Mouse (Mus musculus): ENCODE measurements around the gene Sorcs3.
A peak's percentile ranks its signal among the peaks of the same experiment; 100 is the strongest.

The Sorcs3 gene

DNA sequence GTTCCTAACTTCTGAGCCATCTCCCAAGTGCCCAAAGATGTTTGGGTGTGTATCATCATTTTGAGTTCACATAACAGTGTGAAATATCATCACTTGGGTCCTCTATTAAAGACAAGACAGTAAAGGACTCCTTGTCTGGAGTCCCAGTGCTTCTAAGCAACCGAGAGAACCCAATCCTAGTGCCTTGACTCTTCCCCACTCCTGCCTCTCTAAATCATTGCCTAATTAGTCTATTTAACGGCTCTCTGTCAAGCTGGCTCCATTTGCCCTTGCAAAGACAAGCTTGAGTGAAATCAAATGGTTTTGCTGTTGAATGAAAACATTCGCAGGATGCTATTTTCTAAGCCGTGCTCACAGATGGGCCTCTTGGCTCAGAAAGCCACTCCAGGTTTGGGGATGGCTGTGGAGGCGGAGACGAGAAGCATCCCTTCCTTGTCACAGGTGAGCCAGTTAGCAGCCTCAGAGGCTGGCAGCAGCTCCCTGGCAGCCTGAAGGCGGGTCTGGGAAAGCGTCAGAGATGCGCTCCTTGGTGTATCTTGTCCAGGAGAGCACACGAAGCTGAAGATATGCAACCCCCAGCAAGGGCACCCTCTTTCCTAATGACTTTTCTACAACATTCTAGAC, 79.9 kb downstream of the Sorcs3 start:
- DNase-seq: no peak

DNA sequence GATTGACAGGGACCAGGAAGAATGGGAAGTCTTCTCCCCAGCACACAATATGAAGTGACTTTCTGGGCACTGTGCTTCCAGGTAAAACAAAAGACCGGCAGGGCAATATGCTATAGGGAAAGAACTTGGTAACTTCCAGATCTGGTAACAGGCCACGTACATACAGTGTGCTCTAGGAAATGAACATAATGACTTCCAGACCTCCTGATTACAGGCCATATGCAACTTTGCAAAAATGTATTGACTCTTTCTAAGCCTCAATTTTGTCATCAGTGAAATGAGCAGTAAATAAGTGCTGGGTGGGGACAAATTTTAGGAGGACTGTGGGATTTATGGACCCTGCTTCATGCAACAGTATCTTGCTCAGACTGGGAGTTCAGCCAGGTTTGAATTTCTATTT, 88.4 kb downstream of the Sorcs3 start:
- DNase-seq: no peak

GRCm38 (mm10) chr19:48298384-48298783, 92.6 kb downstream of the Sorcs3 start:
- no peak for DNase-seq

GRCm38 (mm10) chr19:48300440-48301231, 94.8 kb downstream of the Sorcs3 start:
- no peak for DNase-seq

GRCm38 (mm10) chr19:48301300-48301699, 95.5 kb downstream of the Sorcs3 start:
- no peak for DNase-seq

DNA sequence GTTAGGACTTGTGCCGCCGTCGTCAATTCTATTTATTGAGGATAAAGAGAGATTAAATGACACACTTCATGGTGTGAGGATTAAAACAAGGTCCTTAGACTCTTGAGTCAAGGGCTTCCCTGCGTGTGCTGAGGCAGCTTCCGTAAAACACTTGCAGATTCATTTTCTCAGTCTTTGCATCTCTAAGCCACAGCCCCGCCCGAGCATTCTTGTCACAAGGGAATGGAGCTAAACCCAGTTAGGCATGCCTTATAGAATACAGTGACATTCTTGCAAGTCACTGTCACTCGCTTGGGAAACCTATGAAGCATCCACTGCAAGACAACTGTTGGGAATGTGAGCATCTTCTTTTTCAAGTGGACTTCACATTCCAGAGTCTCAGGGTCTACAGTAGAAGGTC, 102.5 kb downstream of the Sorcs3 start:
- no peak for DNase-seq

DNA sequence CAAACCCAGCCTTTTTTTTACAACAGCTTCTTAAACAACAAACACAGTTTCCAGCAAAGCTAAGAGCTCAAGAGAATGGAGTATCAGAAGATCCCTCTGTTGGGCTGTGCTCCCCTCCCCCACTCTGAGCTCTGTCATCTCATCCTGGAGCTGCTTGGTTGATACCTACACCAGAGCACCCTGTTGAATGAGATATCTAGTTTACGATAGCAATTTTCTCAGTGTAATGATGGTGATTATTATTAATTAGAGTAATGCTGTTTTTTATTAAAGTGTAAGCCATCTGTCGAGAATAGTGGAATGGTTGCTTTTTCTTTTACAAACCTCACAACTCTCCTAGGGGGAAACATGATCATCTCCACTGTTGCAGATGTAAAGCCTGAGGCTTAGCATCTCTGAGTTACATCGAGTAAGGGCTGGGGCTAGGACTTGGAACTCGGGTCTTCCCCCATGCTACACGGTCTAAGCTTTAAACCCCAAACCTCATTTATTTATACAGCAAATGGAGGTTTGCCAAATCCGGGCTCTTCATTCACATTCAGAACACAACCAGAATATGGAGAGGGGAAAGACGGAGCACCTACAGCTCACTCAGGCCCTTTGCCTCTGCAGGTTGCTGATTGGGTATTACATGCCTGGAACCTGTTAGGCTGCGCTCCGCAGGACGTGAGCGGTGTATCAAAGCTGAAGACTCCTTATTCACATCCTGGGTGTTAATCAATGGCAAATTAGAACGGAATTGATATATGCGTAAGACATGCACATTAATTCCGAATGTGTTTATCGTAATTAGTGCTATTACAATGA, 103.9 kb downstream of the Sorcs3 start:
- DNase-seq: no peak

DNA sequence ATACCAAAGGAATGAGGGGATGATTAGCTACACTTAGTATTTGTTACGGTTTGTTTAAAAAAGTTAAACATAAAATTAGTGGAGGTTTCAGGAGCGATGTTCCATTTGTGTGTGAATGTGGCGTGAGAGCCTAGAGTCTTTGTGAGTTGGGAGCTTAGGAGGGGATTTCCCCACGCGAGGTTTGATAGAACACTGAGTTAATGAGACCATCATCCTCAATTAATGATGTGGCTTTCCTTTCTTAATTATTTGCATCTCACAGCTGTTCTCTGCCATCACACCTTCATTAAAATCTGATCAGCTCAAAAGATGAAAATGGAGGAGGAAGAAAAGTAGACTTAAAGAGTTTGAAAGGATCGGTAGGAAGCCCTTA, 104.5 kb downstream of the Sorcs3 start:
- DNase-seq: no peak

- DNase-seq: no peak
Measured at GRCm38 (mm10) chr19:48313776-48314175, 108.0 kb downstream of the Sorcs3 start.

DNA sequence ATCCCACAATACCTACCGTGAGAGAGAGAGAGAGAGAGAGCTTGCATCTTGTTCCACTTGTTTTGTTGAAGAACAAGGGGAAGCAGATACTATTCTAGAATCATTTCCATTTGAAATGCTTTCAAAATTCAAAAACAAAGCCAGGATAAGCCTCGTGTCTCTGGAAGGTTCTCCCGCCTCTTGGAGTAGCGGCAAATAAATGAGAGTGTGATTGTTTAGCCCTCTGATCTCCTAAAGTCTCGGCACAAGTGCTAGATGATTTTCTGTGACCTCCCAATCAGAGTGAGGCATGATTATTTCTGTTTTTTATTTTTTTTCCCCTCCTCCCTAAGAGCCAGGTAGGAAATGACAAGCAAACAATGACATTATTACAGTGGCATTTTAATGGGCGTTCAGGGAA, 121.3 kb downstream of the Sorcs3 start:
- no peak for DNase-seq

- DNase-seq: no peak
Measured at GRCm38 (mm10) chr19:48328171-48328570, 122.3 kb downstream of the Sorcs3 start.

GRCm38 (mm10) chr19:48331640-48332039, 125.8 kb downstream of the Sorcs3 start:
- peak; percentile 11 for DNase-seq

DNA sequence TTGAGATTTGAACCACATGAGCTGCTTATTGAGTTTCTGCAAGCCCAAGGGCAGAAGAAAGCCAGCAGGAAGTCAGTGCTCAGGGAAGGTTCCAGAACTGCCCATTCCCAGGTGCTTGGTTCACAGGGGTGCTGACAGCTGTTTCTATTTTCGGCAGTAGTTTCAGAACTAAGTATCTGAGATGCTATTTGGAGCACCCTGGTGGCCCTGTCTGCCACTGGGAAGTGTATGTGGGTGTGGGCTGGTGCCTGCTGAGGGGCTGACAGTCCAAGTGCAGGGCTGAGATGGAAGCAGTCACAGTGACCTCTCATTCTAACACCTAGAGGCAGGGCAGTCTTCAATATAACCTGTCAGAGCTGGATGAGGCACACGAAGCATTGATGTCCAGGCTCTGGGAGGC, 127.3 kb downstream of the Sorcs3 start:
- DNase-seq: no peak

GRCm38 (mm10) chr19:48337461-48337860, 131.6 kb downstream of the Sorcs3 start:
- DNase-seq: no peak

DNA sequence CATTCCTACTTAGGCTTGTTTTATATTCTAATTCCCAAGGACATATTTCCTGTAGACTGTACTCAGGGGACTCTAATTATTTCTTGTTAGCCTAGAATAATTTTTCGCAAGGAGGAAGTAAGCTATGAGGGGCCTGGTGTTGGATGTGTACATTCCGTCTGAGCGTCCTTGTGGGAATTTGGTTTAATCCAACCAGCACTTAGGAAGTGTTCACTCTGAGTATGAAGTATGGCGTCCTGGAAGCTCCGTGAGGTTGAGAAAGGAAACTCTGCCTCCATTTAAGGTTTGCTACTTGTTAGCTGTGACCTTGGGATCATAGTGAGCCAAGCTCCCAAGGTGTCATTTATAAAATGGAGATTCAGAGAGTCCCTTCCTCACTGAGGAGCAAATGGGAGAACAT, 132.3 kb downstream of the Sorcs3 start:
- DNase-seq: no peak

- DNase-seq: no peak
Measured at GRCm38 (mm10) chr19:48342770-48343169, 136.9 kb downstream of the Sorcs3 start.

GRCm38 (mm10) chr19:48343442-48343841, 137.6 kb downstream of the Sorcs3 start:
- no peak for DNase-seq

- DNase-seq: no peak
Measured at GRCm38 (mm10) chr19:48347116-48347515, 141.3 kb downstream of the Sorcs3 start.

DNA sequence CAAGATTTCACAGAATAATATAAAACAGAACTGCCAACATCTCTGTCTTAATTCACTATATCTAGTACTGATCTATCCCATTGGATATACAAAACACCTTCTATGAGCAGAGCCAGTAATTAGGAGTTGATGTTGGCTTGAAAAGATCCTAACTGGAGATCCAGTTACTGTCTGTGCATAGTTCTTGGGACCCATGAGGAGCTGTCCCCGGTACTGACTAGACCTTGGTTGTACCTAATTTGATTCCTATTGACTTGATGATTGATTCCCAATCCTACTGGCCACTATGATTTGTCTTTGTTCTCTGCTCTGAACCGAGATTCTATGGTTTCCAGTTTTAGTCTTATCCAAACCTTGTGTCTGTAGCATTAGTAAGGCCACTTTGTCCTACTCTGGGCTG, 151.0 kb downstream of the Sorcs3 start:
- DNase-seq: no peak

DNA sequence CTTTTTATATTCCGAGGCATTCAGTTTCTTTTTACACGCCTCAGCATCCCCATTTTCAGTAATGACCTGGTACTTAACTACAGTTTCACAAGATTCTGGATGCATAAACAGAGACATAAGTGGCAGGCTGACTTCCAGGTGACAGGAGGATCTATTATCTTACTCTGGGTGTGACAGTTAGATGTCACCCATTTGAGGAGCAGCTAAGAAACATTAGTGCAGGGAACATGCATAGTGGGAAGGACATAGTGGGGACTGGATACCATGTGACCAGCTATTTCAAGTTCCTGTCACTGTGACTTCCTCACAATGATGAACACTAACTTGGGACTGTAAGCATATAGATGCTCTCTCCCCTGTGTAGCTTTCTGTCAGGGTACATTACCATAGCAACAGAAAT, 156.3 kb downstream of the Sorcs3 start:
- DNase-seq: no peak

DNA sequence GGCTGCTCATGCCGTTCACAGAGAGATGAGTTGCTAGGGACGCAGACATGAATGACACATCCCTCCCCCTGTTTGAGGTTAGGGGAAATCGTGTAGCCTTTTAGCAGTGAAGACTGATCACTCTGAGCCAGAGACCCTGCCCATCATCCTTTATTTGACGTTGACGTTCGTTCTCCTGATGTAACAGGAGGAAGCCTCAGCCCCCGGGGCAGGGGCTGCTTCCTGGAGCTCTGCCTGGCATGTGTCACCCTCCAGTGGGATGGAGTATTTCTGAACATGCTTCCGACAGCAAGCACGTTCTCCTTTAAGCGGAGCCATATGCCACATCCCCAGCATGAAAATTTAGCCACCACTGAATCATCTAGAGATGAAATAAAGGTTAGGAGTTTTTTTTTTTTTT, 162.2 kb downstream of the Sorcs3 start:
- no peak for DNase-seq

DNA sequence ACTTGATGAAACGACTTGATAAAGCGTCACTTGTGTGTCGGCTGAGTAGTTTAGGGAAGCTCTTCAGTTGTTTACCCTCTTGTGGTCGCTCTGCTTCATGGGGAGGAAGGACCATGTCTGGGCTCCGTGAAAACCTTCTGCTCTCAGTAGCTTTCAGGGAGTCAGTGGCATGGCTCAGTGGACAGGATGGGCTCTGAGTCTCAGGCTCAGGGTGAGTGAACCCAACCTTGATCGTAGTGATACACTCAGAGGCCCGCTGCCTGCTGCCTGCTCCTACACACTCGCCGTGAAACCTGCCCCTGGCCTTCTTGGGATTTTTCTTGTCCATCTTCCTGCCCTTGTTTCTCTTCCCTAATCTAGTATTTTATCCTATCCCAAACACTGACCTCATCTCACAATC, 166.0 kb downstream of the Sorcs3 start:
- DNase-seq: no peak

GRCm38 (mm10) chr19:48378006-48378540, 172.2 kb downstream of the Sorcs3 start:
- DNase-seq: peak; percentile 30

GRCm38 (mm10) chr19:48391551-48391950, 185.7 kb downstream of the Sorcs3 start:
- DNase-seq: no peak

Data from lung, postnatal 36 days (tissue).